Mouse (Mus musculus) spleen, postnatal 10 days (tissue): ENCODE data around the gene Slc29a3.

Source experiments
- DNase-seq, 2 experiments: peaks; one replicate each; pipeline ENCODE4 v3.0.0; 2021 to 2022; ENCODE audit warnings: low spot score in 2 of 2

Slc29a3 gene

DNA sequence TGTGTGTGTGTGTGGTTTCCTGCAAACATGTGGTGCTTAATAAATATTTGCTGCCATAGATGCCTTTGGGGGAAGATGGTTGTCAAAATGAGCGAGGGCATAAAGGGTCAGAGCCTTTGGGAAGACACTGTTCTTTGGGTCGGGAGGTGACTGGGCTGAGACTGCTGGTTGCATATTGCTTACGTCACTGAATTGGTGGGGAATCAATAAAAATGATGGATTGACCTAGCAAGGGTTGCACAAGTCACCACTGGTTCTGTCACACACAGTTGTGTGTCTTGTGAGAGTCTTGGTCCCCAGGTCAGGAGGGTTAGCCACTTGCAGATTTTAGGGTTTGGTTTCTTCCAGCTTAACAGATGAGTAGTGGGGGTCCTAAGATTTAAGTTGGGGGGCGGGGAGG lies 75.3 kb downstream of the Slc29a3 start:
- no peak for DNase-seq

DNA sequence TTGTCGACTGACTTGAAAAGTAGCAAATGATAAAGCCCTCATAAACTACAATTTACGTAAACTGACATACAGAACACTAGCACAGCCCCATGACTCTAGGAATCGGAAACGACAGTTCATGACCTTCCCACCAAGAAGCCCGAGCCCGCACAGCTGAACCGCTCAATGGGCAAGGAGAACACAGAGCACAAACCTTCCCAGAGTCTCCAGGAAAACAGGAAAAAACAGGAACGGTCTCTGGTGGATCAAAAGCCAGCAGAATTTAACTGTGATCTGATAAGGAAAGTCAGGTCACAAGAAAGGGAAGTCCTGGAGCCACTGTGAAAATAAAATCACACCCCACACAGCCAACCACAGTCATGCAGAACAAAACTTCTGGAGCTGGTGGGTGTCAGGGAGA lies 82.4 kb downstream of the Slc29a3 start:
- DNase-seq, result no peak

DNA sequence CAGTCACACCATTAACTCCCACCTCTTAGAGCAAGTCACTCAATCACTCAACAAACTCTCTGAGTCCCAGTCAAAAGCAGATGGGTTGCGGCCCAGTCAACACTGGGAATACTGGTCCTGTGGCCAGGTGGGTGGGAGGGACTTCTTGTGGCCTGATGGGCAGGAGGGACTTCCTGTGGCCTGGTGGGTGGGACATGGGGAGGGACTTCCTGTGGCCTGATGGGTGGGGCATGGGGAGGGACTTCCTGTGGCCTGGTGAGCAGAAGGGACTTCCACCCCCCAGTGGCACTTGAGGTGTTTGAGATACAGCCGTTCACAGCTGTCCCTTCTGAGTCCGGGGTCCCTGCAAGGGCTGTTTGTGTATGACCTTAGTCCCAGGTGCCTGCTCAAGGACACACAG lies 84.0 kb downstream of the Slc29a3 start:
- DNase-seq, result no peak
